Mouse (Mus musculus) E14TG2a.4 (cell line): ENCODE measurements around the gene Gm10337.

Experiments
- H3K27me3 ChIP-seq: 2 replicates; pipeline ENCODE4 v1.6.1; 2014; ENCODE audit warnings: low read length, control low read depth; ENCODE audit not compliant: insufficient read depth
- H3K36me3 ChIP-seq: 2 replicates; pipeline ENCODE4 v1.6.1; 2014; ENCODE audit warnings: low read length, control low read depth; ENCODE audit not compliant: insufficient read depth
- H3K4me1 ChIP-seq: replicated peaks from 2 replicates; pipeline ENCODE4 v1.6.1; 2014; ENCODE audit warnings: low read depth, low read length, control low read depth
- H3K4me3 ChIP-seq: replicated peaks from 2 replicates; pipeline ENCODE4 v1.5.1; 2014; ENCODE audit warnings: mild to moderate bottlenecking, low read length
- H3K9me3 ChIP-seq: 2 replicates; pipeline ENCODE4 v1.6.1; 2014; ENCODE audit warnings: low read length, control low read depth
- CTCF ChIP-seq: conservative IDR thresholded peaks from 2 replicates; pipeline ENCODE4 v1.5.1; 2014; ENCODE audit warnings: low read length
- NANOG ChIP-seq: IDR thresholded peaks from 2 replicates; pipeline ENCODE4 v1.6.1; 2014; ENCODE audit warnings: borderline replicate concordance, low read length, mixed read lengths
- POU5F1 ChIP-seq: IDR thresholded peaks from 2 replicates; pipeline ENCODE4 v1.6.1; 2014; ENCODE audit warnings: low read length, borderline replicate concordance

Gm10337 gene

GRCm38 (mm10) chr15:102508336-102508735 lies 4.8 kb downstream of the Gm10337 start:
- no peak overlapping the region for H3K4me3 ChIP-seq
- peaks cover 83% of the 10 kb centered on the region for H3K4me1 ChIP-seq
- H3K9me3 ChIP-seq, result no peaks in the 10 kb centered on the region
- H3K27me3 ChIP-seq, result no peaks in the 10 kb centered on the region
- peaks cover 55% of the 10 kb centered on the region for H3K36me3 ChIP-seq
- no peak for TF ChIP-seq NANOG

- Histone ChIP-seq H3K4me3 (peak overlapping the region; percentile 90), H3K4me1 (peaks cover 67% of the 10 kb centered on the region), H3K9me3 (no peaks in the 10 kb centered on the region), H3K36me3 (peaks cover 37% of the 10 kb centered on the region), H3K27me3 (no peaks in the 10 kb centered on the region)
- no peak for TF ChIP-seq CTCF
- TF ChIP-seq NANOG, result no peak
- no peak for TF ChIP-seq POU5F1
Measured at GRCm38 (mm10) chr15:102510110-102510509, 6.6 kb downstream of the Gm10337 start.

GRCm38 (mm10) chr15:102510590-102511284 lies 7.2 kb downstream of the Gm10337 start:
- Histone ChIP-seq H3K27me3 (no peaks in the 10 kb centered on the region), H3K4me3 (peak overlapping the region; percentile 90), H3K9me3 (no peaks in the 10 kb centered on the region), H3K4me1 (peaks cover 67% of the 10 kb centered on the region), H3K36me3 (peaks cover 31% of the 10 kb centered on the region)
- no peak for TF ChIP-seq POU5F1
- no peak for TF ChIP-seq CTCF
- TF ChIP-seq NANOG, result no peak

- H3K36me3 ChIP-seq, result peaks cover 25% of the 10 kb centered on the region
- H3K27me3 ChIP-seq, result no peaks in the 10 kb centered on the region
- peak overlapping the region; percentile 90; the same call in 1 of the 2 replicates for H3K4me3 ChIP-seq
- peaks cover 69% of the 10 kb centered on the region for H3K4me1 ChIP-seq
- TF ChIP-seq POU5F1, result no peak
- TF ChIP-seq NANOG, result no peak
- TF ChIP-seq CTCF, result no peak
- no peaks in the 10 kb centered on the region for H3K9me3 ChIP-seq
Measured at GRCm38 (mm10) chr15:102511285-102511833, 7.8 kb downstream of the Gm10337 start.

- peak overlapping the region; percentile 32 for H3K4me3 ChIP-seq
- no peaks in the 10 kb centered on the region for H3K9me3 ChIP-seq
- H3K27me3 ChIP-seq, result no peaks in the 10 kb centered on the region
- TF ChIP-seq POU5F1, result no peak
- TF ChIP-seq NANOG, result no peak
- no peak for TF ChIP-seq CTCF
- peaks cover 67% of the 10 kb centered on the region for H3K4me1 ChIP-seq
- H3K36me3 ChIP-seq, result peaks cover 18% of the 10 kb centered on the region
Measured at GRCm38 (mm10) chr15:102512010-102512409, 8.5 kb downstream of the Gm10337 start.

- H3K36me3 ChIP-seq, result peaks cover 15% of the 10 kb centered on the region
- H3K9me3 ChIP-seq, result no peaks in the 10 kb centered on the region
- peaks cover 67% of the 10 kb centered on the region for H3K4me1 ChIP-seq
- TF ChIP-seq POU5F1 (no peak), CTCF (no peak), NANOG (no peak)
- no peak overlapping the region for H3K4me3 ChIP-seq
- no peaks in the 10 kb centered on the region for H3K27me3 ChIP-seq
Measured at GRCm38 (mm10) chr15:102512471-102512870, 8.9 kb downstream of the Gm10337 start.

GRCm38 (mm10) chr15:102513004-102513403 lies 9.5 kb downstream of the Gm10337 start:
- TF ChIP-seq CTCF (no peak), NANOG (no peak), POU5F1 (no peak)
- Histone ChIP-seq H3K4me1 (peaks cover 64% of the 10 kb centered on the region), H3K27me3 (no peaks in the 10 kb centered on the region), H3K9me3 (no peaks in the 10 kb centered on the region), H3K4me3 (no peak overlapping the region), H3K36me3 (peaks cover 11% of the 10 kb centered on the region)

- Histone ChIP-seq H3K36me3 (peaks cover 9% of the 10 kb centered on the region), H3K4me1 (peaks cover 58% of the 10 kb centered on the region), H3K27me3 (no peaks in the 10 kb centered on the region), H3K9me3 (no peaks in the 10 kb centered on the region), H3K4me3 (peak overlapping the region; percentile 86; the same call in 1 of the 2 replicates)
- TF ChIP-seq NANOG (no peak), POU5F1 (no peak), CTCF (no peak)
Measured at GRCm38 (mm10) chr15:102515261-102515660, 11.7 kb downstream of the Gm10337 start.
